In the genomic region with DNA sequence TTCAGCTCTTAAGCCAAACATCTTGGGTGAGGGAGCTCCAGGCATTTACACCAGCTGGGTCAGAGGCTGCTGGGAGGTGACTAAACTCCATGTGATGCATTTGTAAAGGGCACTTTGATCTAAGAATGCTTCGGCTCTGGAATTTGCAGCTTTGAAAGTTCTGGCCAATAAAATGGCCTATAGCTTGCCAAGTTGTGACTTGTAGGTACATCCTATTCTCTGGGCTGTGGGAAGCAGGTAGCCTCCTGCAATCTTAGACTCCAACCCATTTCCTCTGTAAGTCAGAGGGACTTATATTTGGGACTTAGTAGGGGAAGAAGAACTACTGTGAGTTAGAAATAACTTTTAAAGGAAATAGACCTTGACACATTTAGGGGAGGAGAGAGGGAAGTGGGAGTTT, we compare ENCODE assay signal across 19 mouse cellular contexts. TPM values are rescaled to one million over a fixed set of nuclear protein-coding genes. Genes with fewer than 3 reads are reported as not detected.
"Had no signal": no experiment of that assay in that cellular context is flagged by ENCODE, and none has a peak within 500 bp of the region (broad histone marks: within the 10 kb centered on the region; RNA-seq: fewer than 3 reads in every experiment).

No protein-coding gene starts in this region.

- H3K27me3 ChIP-seq: kidney, embryonic 15.5 days; liver, embryonic 13.5 days had no signal

- DNase-seq: kidney, adult 8-10 months; kidney, postnatal 14 days; layer of hippocampus, postnatal 36 days; liver, embryonic 13.5 days; lung, adult 2 months; thymus, adult 18-20 months; thymus, postnatal 4 days had no signal

RNA-seq across cellular contexts. Expression of gene Csrp3, which starts 13.1 kb away (rescaled TPM):
- total RNA-seq: layer of hippocampus, adult 2 months; layer of hippocampus, postnatal 10 days; layer of hippocampus, postnatal 36 days; left cerebral cortex, adult 2 months; left cerebral cortex, postnatal 10 days; left cerebral cortex, postnatal 36 days; midbrain, postnatal 0 days had no signal
- polyA plus RNA-seq: large intestine, adult 2 months; macrophage; midbrain, embryonic 11.5 days; small intestine, adult 2 months; testis, adult 2 months had no signal
